Mouse (Mus musculus) brain, embryonic 14.5 days (tissue): ENCODE results near the gene Gm10668. TPM values are rescaled to one million over a fixed set of nuclear protein-coding genes. Genes with fewer than 3 reads are reported as not detected.
"Not testable (repeated sequence)": the region's sequence is repeated elsewhere in the genome, so short reads cannot be mapped to it uniquely, and the experiment has no call there.

Experiments
- DNase-seq: peaks from one replicate; pipeline ENCODE4 v3.0.0-alpha.2; 2011; ENCODE audit warnings: low read depth
- polyA plus RNA-seq: library from polyadenylated mRNA; depleted of rRNA; stranded (reverse); fragments of >200 nt; gene quantifications from 2 replicates; pipeline ENCODE4 v1.2.3, GENCODE M21; 2012; rRNA removed

Gm10668 gene
- polyA plus RNA-seq: not detected in 2 replicates

DNA sequence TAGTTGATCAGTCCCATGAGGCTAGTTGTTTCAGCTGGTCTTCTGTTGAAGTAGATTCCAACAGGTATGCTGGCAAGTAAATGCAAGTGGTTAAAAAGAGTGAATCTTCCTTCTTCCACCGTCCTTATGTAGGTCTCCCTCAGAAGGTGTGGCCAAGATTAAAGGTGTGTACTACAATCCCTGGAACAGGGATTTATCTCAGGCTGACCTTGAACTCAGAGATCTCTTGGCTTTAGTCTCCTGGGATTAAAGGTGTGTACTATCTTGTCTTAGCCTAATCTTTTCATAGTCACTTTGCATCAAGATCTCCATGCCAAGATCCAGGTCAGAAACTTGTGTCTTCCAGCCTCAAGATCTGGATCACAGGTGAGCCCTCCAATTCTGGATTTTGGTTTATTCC, at the start of gene Gm10668:
Gene Gm10668 (minus strand): TSS at position 101 of the 400 bp plus-strand sequence.
- DNase-seq: not testable (repeated sequence)

DNA sequence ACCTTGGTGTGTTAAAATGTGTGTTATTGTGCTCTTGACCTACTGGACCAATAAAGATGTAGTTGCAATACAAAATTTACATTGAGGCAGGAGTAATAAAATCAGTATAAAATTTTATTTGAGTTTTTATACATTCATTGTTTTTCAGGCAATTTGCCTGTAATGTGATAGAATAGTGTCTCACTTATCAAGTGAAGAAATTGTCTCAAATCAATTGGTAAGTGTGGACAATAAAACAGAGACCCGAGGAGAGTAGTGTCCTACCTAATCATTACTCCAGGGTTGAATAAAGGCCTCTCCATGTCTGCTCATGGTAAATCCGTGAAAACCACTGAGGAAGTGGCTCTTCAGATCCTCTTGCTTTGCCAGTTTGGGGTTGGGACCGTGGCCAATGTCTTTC, 40.5 kb upstream of the Gm10668 start, which contains the start of gene Vmn1r112:
Gene Vmn1r112 (plus strand): TSS at position 301 of the 400 bp plus-strand sequence.
- not testable (repeated sequence) for DNase-seq

DNA sequence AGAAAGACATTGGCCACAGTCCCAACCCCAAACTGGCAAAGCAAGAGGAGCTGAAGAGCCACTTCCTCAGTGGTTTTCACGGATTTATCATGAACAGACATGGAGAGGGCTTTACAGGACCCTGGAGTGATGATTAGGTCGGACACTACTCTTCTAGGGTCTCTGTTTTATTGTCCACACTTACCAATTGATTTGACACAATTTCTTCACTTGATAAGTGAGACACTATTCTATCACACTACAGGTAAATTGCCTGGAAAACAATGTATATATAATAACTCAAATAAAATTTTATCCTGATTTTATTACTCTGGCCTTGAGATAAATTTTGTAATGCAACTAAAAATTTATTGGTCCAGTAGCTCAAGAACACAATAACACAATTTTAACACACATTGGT, 27.3 kb downstream of the Gm10668 start, which contains the start of gene Vmn1r111:
Gene Vmn1r111 (minus strand): TSS at position 101 of the 400 bp plus-strand sequence.
- DNase-seq: not testable (repeated sequence)

Other genes with a start within 250 kb of the Gm10668 start
- gene Vmn1r103, start 220.1 kb downstream of the Gm10668 start, polyA plus RNA-seq: not detected in 2 replicates
- gene Vmn1r104, start 196.8 kb downstream of the Gm10668 start, polyA plus RNA-seq: not detected in 2 replicates
- gene Gm5726, start 184.9 kb downstream of the Gm10668 start, polyA plus RNA-seq: not detected in 2 replicates
- not detected in 2 replicates for gene Gm4141, start 154.4 kb downstream of the Gm10668 start, polyA plus RNA-seq
- gene Gm4513, start 131.6 kb downstream of the Gm10668 start, polyA plus RNA-seq: not detected in 2 replicates
- not detected in 2 replicates for gene Vmn1r107, start 61.7 kb downstream of the Gm10668 start, polyA plus RNA-seq
- not detected in 2 replicates for gene Vmn1r111, start 27.4 kb downstream of the Gm10668 start, polyA plus RNA-seq
- not detected in 2 replicates for gene Vmn1r112, start 40.6 kb upstream of the Gm10668 start, polyA plus RNA-seq
- gene Vmn1r113, start 56.7 kb upstream of the Gm10668 start, polyA plus RNA-seq: not detected in 2 replicates
- not detected in 2 replicates for gene Vmn1r114, start 81.6 kb upstream of the Gm10668 start, polyA plus RNA-seq
- gene Vmn1r115, start 114.4 kb upstream of the Gm10668 start, polyA plus RNA-seq: not detected in 2 replicates
- gene Vmn1r116, start 141.6 kb upstream of the Gm10668 start, polyA plus RNA-seq: not detected in 2 replicates
- gene Vmn1r117, start 153.5 kb upstream of the Gm10668 start, polyA plus RNA-seq: not detected in 2 replicates
- gene Vmn1r118, start 181.7 kb upstream of the Gm10668 start, polyA plus RNA-seq: not detected in 2 replicates